Mouse (Mus musculus) myocyte (in vitro differentiated cells): Measurements from ENCODE around the gene St3gal6.

Experiments
- CEBPB ChIP-seq: IDR thresholded peaks from 2 replicates; pipeline ENCODE4 v1.6.1; 2011; ENCODE audit warnings: mild to moderate bottlenecking, moderate library complexity; ENCODE audit not compliant: poor library complexity, insufficient read depth, severe bottlenecking
- E2F4 ChIP-seq: IDR thresholded peaks from one replicate; pipeline ENCODE4 v1.6.1; 2011; ENCODE audit warnings: mild to moderate bottlenecking, control low read depth, moderate library complexity; ENCODE audit not compliant: insufficient read depth
- MAX ChIP-seq: IDR thresholded peaks from one replicate; pipeline ENCODE4 v1.6.1; 2011; ENCODE audit warnings: low read depth, mild to moderate bottlenecking, control low read depth
- MYOD1 ChIP-seq, 3 experiments: IDR thresholded peaks; one replicate each; pipeline ENCODE4 v1.6.1; 2011; ENCODE audit warnings: control low read depth in 2 of 3, low read depth in 2 of 3, mild to moderate bottlenecking in 2 of 3, moderate library complexity in 1 of 3; ENCODE audit not compliant: insufficient read length in 2 of 3, control insufficient read depth in 1 of 3
- MYOG ChIP-seq, 3 experiments: IDR thresholded peaks; one replicate each; pipeline ENCODE4 v1.6.1; 2011; ENCODE audit warnings: control low read depth in 2 of 3, low read depth in 2 of 3, mild to moderate bottlenecking in 2 of 3; ENCODE audit not compliant: insufficient read length in 2 of 3, control insufficient read depth in 1 of 3, insufficient read depth in 1 of 3
- POLR2A ChIP-seq: IDR thresholded peaks from one replicate; pipeline ENCODE4 v1.6.1; 2011; ENCODE audit warnings: low read depth, mild to moderate bottlenecking, control low read depth, moderate library complexity; ENCODE audit not compliant: insufficient read length
- POLR2AphosphoS2 ChIP-seq: IDR thresholded peaks from one replicate; pipeline ENCODE4 v1.6.1; 2011; ENCODE audit warnings: low read depth, control low read depth; ENCODE audit not compliant: insufficient read length
- REST ChIP-seq: IDR thresholded peaks from one replicate; pipeline ENCODE4 v1.6.1; 2011; ENCODE audit warnings: mild to moderate bottlenecking, control low read depth, moderate library complexity; ENCODE audit not compliant: insufficient read depth, insufficient read length
- SRF ChIP-seq: IDR thresholded peaks from one replicate; pipeline ENCODE4 v1.6.1; 2011; ENCODE audit warnings: low read depth; ENCODE audit not compliant: control insufficient read depth, insufficient read length
- TCF12 ChIP-seq: IDR thresholded peaks from one replicate; pipeline ENCODE4 v1.6.1; 2011; ENCODE audit warnings: mild to moderate bottlenecking, control low read depth; ENCODE audit not compliant: poor library complexity, insufficient read depth, severe bottlenecking
- TCF3 ChIP-seq: IDR thresholded peaks from one replicate; pipeline ENCODE4 v1.6.1; 2011; ENCODE audit warnings: low read depth, control low read depth; ENCODE audit not compliant: insufficient read length
- USF1 ChIP-seq: IDR thresholded peaks from one replicate; pipeline ENCODE4 v1.6.1; 2011; ENCODE audit warnings: low read depth, mild to moderate bottlenecking, control low read depth, moderate library complexity

DNA sequence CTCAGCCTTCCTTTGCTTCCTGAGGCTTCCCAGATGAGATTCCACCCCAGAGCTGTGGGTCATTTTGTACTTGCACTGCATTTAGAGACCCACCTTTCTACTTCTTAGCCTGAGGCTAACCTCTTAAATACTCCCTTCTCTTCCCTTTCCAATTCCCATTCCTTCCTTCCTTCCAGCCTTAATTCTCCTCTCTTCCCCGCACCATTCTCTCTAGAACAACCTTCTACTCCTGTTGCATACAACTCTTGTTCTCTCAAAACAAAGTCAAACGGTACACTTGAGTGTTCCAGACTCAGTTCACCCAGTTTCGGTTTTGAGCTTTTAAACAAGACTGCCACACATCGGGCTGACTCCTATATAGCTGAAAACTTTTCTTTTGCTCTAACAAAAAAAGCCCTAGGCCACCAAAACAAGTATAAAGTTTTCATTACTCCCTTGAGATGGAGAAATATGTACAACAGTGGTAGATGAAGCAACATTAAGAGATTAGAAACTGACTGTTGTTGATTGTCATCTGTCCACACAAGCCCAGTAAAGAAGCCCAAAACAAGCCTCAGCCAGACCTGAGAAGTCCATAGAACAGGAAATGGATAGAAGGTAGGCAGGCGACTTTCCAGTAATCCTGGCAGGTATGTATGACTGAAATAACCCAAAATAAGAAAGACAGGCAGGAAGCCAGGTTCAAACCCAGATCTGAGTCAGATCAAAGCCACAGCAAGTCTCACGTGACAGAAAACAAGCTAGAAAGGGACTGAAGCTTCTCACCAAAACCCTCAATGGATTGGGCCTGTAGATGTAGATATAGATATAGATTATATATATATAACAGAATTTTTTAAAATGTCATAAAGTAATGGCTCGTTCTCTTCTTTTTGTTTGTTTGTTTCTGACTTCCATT is 10.5 kb upstream of the St3gal6 start:
- TF ChIP-seq TCF3, result no peak
- TF ChIP-seq POLR2A, result no peak
- TF ChIP-seq E2F4, result no peak
- TF ChIP-seq TCF12, result no peak
- TF ChIP-seq CEBPB, result no peak
- no peak for TF ChIP-seq POLR2AphosphoS2
- TF ChIP-seq MYOG (IDR thresholded peaks at IDR 0.05; ENCODE audit: control insufficient read depth in 1 of 3, insufficient read depth in 1 of 3, insufficient read length in 2 of 3, low read depth in 2 of 3), result no peak
- TF ChIP-seq MAX, result no peak
- no peak for TF ChIP-seq REST
- no peak for TF ChIP-seq USF1
- no peak for TF ChIP-seq SRF
- TF ChIP-seq MYOD1 (IDR thresholded peaks at IDR 0.05; ENCODE audit: control insufficient read depth in 1 of 3, insufficient read length in 2 of 3, low read depth in 2 of 3), result no peak
